Comparison of ENCODE assay signal across 15 mouse cellular contexts in the genomic region with DNA sequence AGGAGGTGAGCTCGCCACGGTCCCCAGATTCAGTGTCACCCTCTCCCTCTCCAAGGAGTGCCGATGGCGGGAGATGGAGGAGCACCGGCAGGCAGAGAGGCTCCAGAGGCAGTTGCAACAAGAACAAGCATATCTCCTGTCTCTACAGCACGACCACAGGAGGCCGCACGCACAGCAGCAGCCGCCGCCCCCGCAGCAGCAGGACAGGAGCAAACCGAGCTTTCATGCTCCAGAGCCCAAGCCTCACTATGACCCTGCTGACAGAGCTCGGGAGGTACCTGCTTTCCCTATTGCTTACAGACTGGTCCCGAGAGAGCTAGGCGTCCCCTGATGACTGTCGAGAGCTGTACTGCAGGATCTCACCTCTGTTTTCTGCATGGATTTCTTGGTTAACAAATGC.
DNase-seq lines count a peak whose midpoint lies in the region; ATAC-seq lines count a peak whose summit lies in the region.
"Had no signal": no experiment of that assay in that cellular context is flagged by ENCODE, and none has a peak within 500 bp of the region (broad histone marks: within the 10 kb centered on the region; RNA-seq: fewer than 3 reads in every experiment).

No protein-coding gene starts in this region.

- H3K36me3 ChIP-seq in heart, embryonic 13.5 days, result peaks cover 98% of the 10 kb centered on the region
- H3K36me3 ChIP-seq in heart, embryonic 10.5 days, result peaks cover 85% of the 10 kb centered on the region
- H3K36me3 ChIP-seq in splenic B cell, adult 2 months (ENCODE audit: control insufficient read depth, insufficient read depth, low read length, poor library complexity, severe bottlenecking), result peaks cover 10% of the 10 kb centered on the region
- H3K36me3 ChIP-seq: G1E had no signal

- no peaks in the 10 kb centered on the region for H3K9me3 ChIP-seq in heart, embryonic 13.5 days
- no peaks in the 10 kb centered on the region for H3K9me3 ChIP-seq in heart, embryonic 10.5 days
- H3K9me3 ChIP-seq: embryonic facial prominence, embryonic 13.5 days; forebrain, embryonic 10.5 days; G1E; heart, embryonic 15.5 days; hindbrain, embryonic 15.5 days; midbrain, embryonic 15.5 days had no signal

- 61% methylated on average over 16 of the region's 16 CpGs for WGBS in heart, embryonic 13.5 days
- WGBS in heart, embryonic 10.5 days, result 69% methylated on average over 16 of the region's 16 CpGs

- no peak overlapping the region for H3K4me3 ChIP-seq in heart, embryonic 13.5 days
- no peak overlapping the region for H3K4me3 ChIP-seq in heart, embryonic 10.5 days
- H3K4me3 ChIP-seq: embryonic facial prominence, embryonic 13.5 days; forebrain, embryonic 10.5 days; heart, embryonic 15.5 days; hindbrain, embryonic 15.5 days; midbrain, embryonic 15.5 days had no signal

- no peaks in the 10 kb centered on the region for H3K27me3 ChIP-seq in heart, embryonic 13.5 days (replicated peaks)
- no peaks in the 10 kb centered on the region for H3K27me3 ChIP-seq in heart, embryonic 10.5 days (ENCODE audit: insufficient read depth, poor library complexity, severe bottlenecking)
- no peaks in the 10 kb centered on the region for H3K27me3 ChIP-seq in splenic B cell, adult 2 months (ENCODE audit: control insufficient read depth, insufficient read depth, low read length, poor library complexity, severe bottlenecking)
- H3K27me3 ChIP-seq: embryonic facial prominence, embryonic 13.5 days; heart, embryonic 15.5 days; hindbrain, embryonic 15.5 days; midbrain, embryonic 15.5 days had no signal

- 0 out of 2 replicates have a peak overlapping the region, but pooled peaks have one; percentile 12 for H3K27ac ChIP-seq in heart, embryonic 13.5 days (replicated peaks)
- H3K27ac ChIP-seq in heart, embryonic 10.5 days, result no peak overlapping the region
- H3K27ac ChIP-seq: forebrain, embryonic 10.5 days; hindbrain, embryonic 15.5 days; midbrain, embryonic 15.5 days had no signal

- no peak overlapping the region for H3K4me2 ChIP-seq in heart, embryonic 13.5 days
- H3K4me2 ChIP-seq: embryonic facial prominence, embryonic 13.5 days; heart, embryonic 15.5 days; hindbrain, embryonic 15.5 days; midbrain, embryonic 15.5 days had no signal

- H3K9ac ChIP-seq in heart, embryonic 13.5 days, result no peak overlapping the region
- H3K9ac ChIP-seq: embryonic facial prominence, embryonic 13.5 days; heart, embryonic 15.5 days; hindbrain, embryonic 15.5 days; midbrain, embryonic 15.5 days had no signal

- no peak for ATAC-seq in heart, embryonic 13.5 days (ENCODE audit: extremely low read depth, insufficient number of reproducible peaks, low FRiP score, low TSS enrichment)
- ATAC-seq: midbrain, embryonic 15.5 days had no signal

- DNase-seq in heart, embryonic 10.5 days (ENCODE audit: low spot score), result no peak
- DNase-seq in kidney, postnatal 4 days, result peak; percentile 55 to 69
- DNase-seq in kidney, postnatal 25 days, result no peak
- peak; percentile 56 for DNase-seq in right cerebral cortex, adult 18-20 months
- no peak for DNase-seq in right cerebral cortex, postnatal 36 days (ENCODE audit: low spot score in 2 of 2)
- peak; percentile 32 for DNase-seq in splenic B cell, adult 2 months (ENCODE audit: low read depth, low spot score)
- DNase-seq: adrenal gland, adult 8-10 months; lung, postnatal 4 days had no signal

- H3K4me1 ChIP-seq in heart, embryonic 13.5 days, result peaks cover 8% of the 10 kb centered on the region; the same call in 1 of the 2 replicates
- no peaks in the 10 kb centered on the region for H3K4me1 ChIP-seq in heart, embryonic 10.5 days
- H3K4me1 ChIP-seq: forebrain, embryonic 10.5 days; hindbrain, embryonic 15.5 days; midbrain, embryonic 15.5 days had no signal

Comparison
In these comparisons a context has a peak if more than half of its experiments do, and no peak if none do; other contexts are left out.
1. DNase-seq: peak in kidney, postnatal 4 days (2 of 2), right cerebral cortex, adult 18-20 months (single experiment) and splenic B cell, adult 2 months (single experiment); none in heart, embryonic 10.5 days (single experiment), kidney, postnatal 25 days (0 of 2) and right cerebral cortex, postnatal 36 days (0 of 2).